Mouse (Mus musculus) liver, postnatal 0 days (tissue): Measurements from ENCODE around the gene Gas2.

Source experiments
- CTCF ChIP-seq: sonication (generic); IDR thresholded peaks from 2 replicates; pipeline ENCODE4 v1.5.1; 2016; ENCODE audit warnings: antibody characterized with exemption, low read depth
- EP300 ChIP-seq: IDR thresholded peaks from 2 replicates; pipeline ENCODE4 v1.6.1; 2016; ENCODE audit warnings: antibody characterized with exemption, low read depth, mild to moderate bottlenecking

DNA sequence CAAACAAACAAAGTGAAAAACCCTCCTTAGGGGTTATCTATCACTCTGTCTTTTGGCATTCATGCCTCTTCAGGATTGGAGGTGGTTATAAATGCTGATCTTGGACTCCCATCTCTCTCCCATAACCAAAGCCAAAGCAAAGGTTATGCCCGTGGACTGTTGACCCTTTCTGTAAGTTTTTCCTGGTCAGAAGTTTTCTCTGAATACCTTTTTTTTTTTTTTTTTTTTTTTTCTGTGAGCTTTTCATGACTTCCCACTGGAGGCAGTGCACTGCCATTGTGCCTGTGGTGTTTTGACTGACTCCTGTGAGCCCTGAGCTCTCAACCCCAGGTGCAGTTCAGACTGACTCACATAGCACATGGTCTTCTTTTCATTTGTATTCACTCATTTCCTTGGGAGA is 6.2 kb downstream of the Gas2 start:
- TF ChIP-seq EP300 (no peak), CTCF (no peak)
